Mouse (Mus musculus): ENCODE measurements around the gene Arid1b. TPM values are rescaled to one million over a fixed set of nuclear protein-coding genes. Genes with fewer than 3 reads are reported as not detected.

Gene Arid1b
- total and polyA plus RNA-seq, 2 experiments = 9.7 to 11.7 TPM

- Histone ChIP-seq H3K27ac (replicated peaks; ENCODE audit: insufficient read depth, low read depth, low read length) (peak overlapping the region; percentile 61), H3K4me3 (ENCODE audit: insufficient read depth, low read depth, low read length) (no peak overlapping the region), H3K79me2 (ENCODE audit: control insufficient read depth, insufficient read depth, low read length) (no peaks in the 10 kb centered on the region), H3K27me3 (ENCODE audit: control insufficient read depth, insufficient read depth, low read length) (no peaks in the 10 kb centered on the region), H3K36me3 (ENCODE audit: control insufficient read depth, insufficient read depth, low read length) (no peaks in the 10 kb centered on the region), H3K9ac (ENCODE audit: low read depth, low read length) (no peak overlapping the region), H3K4me1 (ENCODE audit: control insufficient read depth, insufficient read depth, low read length) (peaks cover 10% of the 10 kb centered on the region)
- DNase-seq (ENCODE audit: extremely low read depth, low read depth, low spot score) = peak; percentile 85
- TF ChIP-seq CTCF (IDR thresholded peaks at IDR 0.05; ENCODE audit: low read depth, low read length) (no peak), POLR2A (IDR thresholded peaks at IDR 0.05; ENCODE audit: extremely low read depth, insufficient read depth, low read length) (no peak)
- WGBS = 27% methylated on average over 2 of the region's 2 CpGs
Observed at GRCm38 (mm10) chr17:4947439-4947838, 46.7 kb upstream of the Arid1b start.

- 86% methylated on average over 3 of the region's 3 CpGs for WGBS
- DNase-seq (ENCODE audit: extremely low read depth, low read depth, low spot score) = no peak
- Histone ChIP-seq H3K27me3 (ENCODE audit: control insufficient read depth, insufficient read depth, low read length) (no peaks in the 10 kb centered on the region), H3K36me3 (ENCODE audit: control insufficient read depth, insufficient read depth, low read length) (no peaks in the 10 kb centered on the region), H3K27ac (replicated peaks; ENCODE audit: insufficient read depth, low read depth, low read length) (no peak overlapping the region), H3K79me2 (ENCODE audit: control insufficient read depth, insufficient read depth, low read length) (no peaks in the 10 kb centered on the region), H3K4me1 (ENCODE audit: control insufficient read depth, insufficient read depth, low read length) (peaks cover 10% of the 10 kb centered on the region), H3K4me3 (ENCODE audit: insufficient read depth, low read depth, low read length) (no peak overlapping the region), H3K9ac (ENCODE audit: low read depth, low read length) (no peak overlapping the region)
- TF ChIP-seq POLR2A (IDR thresholded peaks at IDR 0.05; ENCODE audit: extremely low read depth, insufficient read depth, low read length) = no peak
Observed at GRCm38 (mm10) chr17:4948501-4948900, 45.6 kb upstream of the Arid1b start.

- H3K27ac ChIP-seq (replicated peaks; ENCODE audit: insufficient read depth, low read depth, low read length) = no peak overlapping the region
- no peaks in the 10 kb centered on the region for H3K79me2 ChIP-seq (ENCODE audit: control insufficient read depth, insufficient read depth, low read length)
- TF ChIP-seq CTCF (IDR thresholded peaks at IDR 0.05; ENCODE audit: low read depth, low read length) (no peak), POLR2A (IDR thresholded peaks at IDR 0.05; ENCODE audit: extremely low read depth, insufficient read depth, low read length) (no peak)
- 90% methylated on average over 4 of the region's 4 CpGs for WGBS
- no peak overlapping the region for H3K4me3 ChIP-seq (ENCODE audit: insufficient read depth, low read depth, low read length)
- no peaks in the 10 kb centered on the region for H3K36me3 ChIP-seq (ENCODE audit: control insufficient read depth, insufficient read depth, low read length)
- DNase-seq (ENCODE audit: extremely low read depth, low read depth, low spot score) = no peak
- H3K4me1 ChIP-seq (ENCODE audit: control insufficient read depth, insufficient read depth, low read length) = no peaks in the 10 kb centered on the region
- H3K27me3 ChIP-seq (ENCODE audit: control insufficient read depth, insufficient read depth, low read length) = no peaks in the 10 kb centered on the region
- no peak overlapping the region for H3K9ac ChIP-seq (ENCODE audit: low read depth, low read length)
Observed at GRCm38 (mm10) chr17:4954431-4954830, 39.7 kb upstream of the Arid1b start.

GRCm38 (mm10) chr17:4964192-4964877 lies 29.8 kb upstream of the Arid1b start:
- Histone ChIP-seq H3K9ac (ENCODE audit: low read depth, low read length) (no peak overlapping the region), H3K36me3 (ENCODE audit: control insufficient read depth, insufficient read depth, low read length) (no peaks in the 10 kb centered on the region), H3K4me3 (ENCODE audit: insufficient read depth, low read depth, low read length) (no peak overlapping the region), H3K27me3 (ENCODE audit: control insufficient read depth, insufficient read depth, low read length) (no peaks in the 10 kb centered on the region), H3K79me2 (ENCODE audit: control insufficient read depth, insufficient read depth, low read length) (no peaks in the 10 kb centered on the region), H3K27ac (replicated peaks; ENCODE audit: insufficient read depth, low read depth, low read length) (no peak overlapping the region), H3K4me1 (ENCODE audit: control insufficient read depth, insufficient read depth, low read length) (no peaks in the 10 kb centered on the region)
- 90% methylated on average over 10 of the region's 10 CpGs for WGBS
- TF ChIP-seq POLR2A (IDR thresholded peaks at IDR 0.05; ENCODE audit: extremely low read depth, insufficient read depth, low read length) = no peak
- TF ChIP-seq CTCF (IDR thresholded peaks at IDR 0.05; ENCODE audit: low read depth, low read length) = no peak
- DNase-seq (ENCODE audit: extremely low read depth, low read depth, low spot score) = no peak

GRCm38 (mm10) chr17:4967201-4967600 lies 26.9 kb upstream of the Arid1b start:
- Histone ChIP-seq H3K4me1 (ENCODE audit: control insufficient read depth, insufficient read depth, low read length) (no peaks in the 10 kb centered on the region), H3K27ac (replicated peaks; ENCODE audit: insufficient read depth, low read depth, low read length) (no peak overlapping the region), H3K9ac (ENCODE audit: low read depth, low read length) (no peak overlapping the region), H3K79me2 (ENCODE audit: control insufficient read depth, insufficient read depth, low read length) (no peaks in the 10 kb centered on the region), H3K4me3 (ENCODE audit: insufficient read depth, low read depth, low read length) (no peak overlapping the region), H3K36me3 (ENCODE audit: control insufficient read depth, insufficient read depth, low read length) (no peaks in the 10 kb centered on the region), H3K27me3 (ENCODE audit: control insufficient read depth, insufficient read depth, low read length) (no peaks in the 10 kb centered on the region)
- no peak for DNase-seq (ENCODE audit: extremely low read depth, low read depth, low spot score)
- TF ChIP-seq CTCF (IDR thresholded peaks at IDR 0.05; ENCODE audit: low read depth, low read length) (no peak), POLR2A (IDR thresholded peaks at IDR 0.05; ENCODE audit: extremely low read depth, insufficient read depth, low read length) (no peak)
- WGBS = 60% methylated on average over 4 of the region's 4 CpGs

- no peak for TF ChIP-seq CTCF (IDR thresholded peaks at IDR 0.05; ENCODE audit: low read depth, low read length)
- no peak for TF ChIP-seq POLR2A (IDR thresholded peaks at IDR 0.05; ENCODE audit: extremely low read depth, insufficient read depth, low read length)
- H3K27ac ChIP-seq (replicated peaks; ENCODE audit: insufficient read depth, low read depth, low read length) = no peak overlapping the region
- no peaks in the 10 kb centered on the region for H3K36me3 ChIP-seq (ENCODE audit: control insufficient read depth, insufficient read depth, low read length)
- H3K9ac ChIP-seq (ENCODE audit: low read depth, low read length) = no peak overlapping the region
- no peak overlapping the region for H3K4me3 ChIP-seq (ENCODE audit: insufficient read depth, low read depth, low read length)
- H3K79me2 ChIP-seq (ENCODE audit: control insufficient read depth, insufficient read depth, low read length) = no peaks in the 10 kb centered on the region
- no peaks in the 10 kb centered on the region for H3K27me3 ChIP-seq (ENCODE audit: control insufficient read depth, insufficient read depth, low read length)
- no peak for DNase-seq (ENCODE audit: extremely low read depth, low read depth, low spot score)
- H3K4me1 ChIP-seq (ENCODE audit: control insufficient read depth, insufficient read depth, low read length) = no peaks in the 10 kb centered on the region
- 94% methylated on average over 3 of the region's 3 CpGs for WGBS
Observed at GRCm38 (mm10) chr17:4968035-4968434, 26.1 kb upstream of the Arid1b start.
